Mouse (Mus musculus): Measurements from ENCODE around the gene Mgat4a. TPM values are rescaled to one million over a fixed set of nuclear protein-coding genes. Genes with fewer than 3 reads are reported as not detected.

Gene Mgat4a
- polyA plus RNA-seq (2012), result 0.01 and 0.09 TPM in 2 replicates

DNA sequence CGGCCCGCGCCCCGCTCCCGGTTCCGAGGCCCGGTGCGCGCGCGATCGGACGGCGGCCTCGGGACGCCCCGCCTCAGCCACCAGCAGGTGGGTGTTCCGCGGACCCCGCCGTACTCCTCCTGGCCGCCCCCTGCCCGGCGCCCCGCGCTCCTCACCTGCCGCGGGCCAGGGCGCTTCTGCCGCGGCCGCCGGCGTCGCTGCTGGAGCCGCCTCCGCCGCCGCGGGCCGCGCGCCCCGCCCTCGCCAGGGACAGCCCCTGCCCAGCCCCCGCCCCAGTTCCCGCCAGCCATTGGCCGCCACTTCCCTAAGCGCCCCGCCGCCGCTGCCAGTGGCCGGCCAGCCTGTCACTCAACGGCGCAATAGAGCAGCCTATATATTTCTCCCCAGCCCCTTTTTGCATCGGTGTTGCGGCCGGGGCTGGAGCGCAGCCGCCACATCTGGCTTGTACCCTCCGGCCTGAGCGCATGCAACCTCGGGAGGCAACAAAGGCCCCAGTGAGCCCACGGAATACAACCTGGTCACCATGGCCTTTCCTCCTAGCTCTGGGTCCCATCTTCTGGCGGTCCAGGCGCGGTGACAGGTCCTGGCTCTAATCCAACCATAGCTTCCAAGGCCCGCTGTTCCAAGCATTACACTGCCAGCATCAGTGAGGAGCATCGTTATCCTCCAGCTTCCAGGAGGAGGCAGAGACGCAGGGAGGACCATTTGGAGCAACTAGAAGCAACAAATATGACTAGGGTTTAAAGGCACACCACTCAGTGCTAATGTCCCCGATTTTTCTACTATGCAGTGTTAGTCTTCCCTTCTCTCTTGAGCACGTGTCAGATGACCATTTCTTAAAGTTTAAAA lies at the start of gene Mgat4a:
Gene Mgat4a (minus strand): TSS at position 207 of the 849 bp plus-strand sequence.
- Histone ChIP-seq H3K36me3 (ENCODE audit: control insufficient read depth) (no peaks in the 10 kb centered on the region), H3K4me3 (replicated peaks) (peak within 1 kb of the TSS; percentile 69), H3K27me3 (ENCODE audit: control insufficient read depth) (peaks cover 54% of the 10 kb centered on the region), H3K9me3 (ENCODE audit: control insufficient read depth, low read length) (no peaks in the 10 kb centered on the region; the same call in 1 of the 2 replicates), H3K4me1 (ENCODE audit: control insufficient read depth) (peaks cover 14% of the 10 kb centered on the region)
- TF ChIP-seq GATA1 (IDR thresholded peaks at IDR 0.05; ENCODE audit: low read length) (no peak), TAL1 (IDR thresholded peaks at IDR 0.05; ENCODE audit: low read length) (no peak)

DNA sequence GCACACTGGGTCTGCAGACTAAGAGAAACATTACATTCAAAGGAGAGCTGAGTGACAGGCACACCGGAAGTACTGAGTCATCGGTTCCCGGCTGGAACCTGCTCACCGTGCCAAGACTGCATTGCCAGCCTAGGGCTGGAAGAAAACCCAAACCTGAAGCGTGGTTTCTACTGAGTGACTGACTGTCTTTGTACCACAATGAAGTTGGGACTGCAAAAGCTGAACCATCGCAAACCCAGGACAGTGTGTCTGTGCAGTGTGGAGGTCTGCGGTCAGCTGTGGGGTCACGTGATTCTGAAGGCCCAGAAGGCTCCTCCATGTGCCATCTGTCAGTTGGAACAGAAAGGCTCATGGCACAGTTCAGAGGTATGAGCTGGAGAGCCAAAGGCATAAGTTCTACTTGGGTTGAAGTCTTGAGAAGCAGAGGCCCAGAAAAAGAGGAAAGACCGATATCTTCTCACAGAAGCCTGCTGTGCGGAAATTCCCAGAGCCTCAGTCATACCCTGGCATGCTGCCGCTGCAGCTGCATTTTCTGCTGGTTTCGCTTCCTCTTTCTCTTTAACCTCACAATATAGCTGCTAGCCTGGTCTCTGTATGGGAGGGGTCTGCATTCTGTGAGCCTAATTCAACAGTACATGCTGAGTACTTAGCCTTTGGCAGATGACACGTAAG lies 45.1 kb upstream of the Mgat4a start:
- TF ChIP-seq GATA1 (IDR thresholded peaks at IDR 0.05; ENCODE audit: low read length) (no peak), TAL1 (IDR thresholded peaks at IDR 0.05; ENCODE audit: low read length) (no peak)
- Histone ChIP-seq H3K4me3 (replicated peaks) (no peak overlapping the region), H3K9me3 (ENCODE audit: control insufficient read depth, low read length) (no peaks in the 10 kb centered on the region)

DNA sequence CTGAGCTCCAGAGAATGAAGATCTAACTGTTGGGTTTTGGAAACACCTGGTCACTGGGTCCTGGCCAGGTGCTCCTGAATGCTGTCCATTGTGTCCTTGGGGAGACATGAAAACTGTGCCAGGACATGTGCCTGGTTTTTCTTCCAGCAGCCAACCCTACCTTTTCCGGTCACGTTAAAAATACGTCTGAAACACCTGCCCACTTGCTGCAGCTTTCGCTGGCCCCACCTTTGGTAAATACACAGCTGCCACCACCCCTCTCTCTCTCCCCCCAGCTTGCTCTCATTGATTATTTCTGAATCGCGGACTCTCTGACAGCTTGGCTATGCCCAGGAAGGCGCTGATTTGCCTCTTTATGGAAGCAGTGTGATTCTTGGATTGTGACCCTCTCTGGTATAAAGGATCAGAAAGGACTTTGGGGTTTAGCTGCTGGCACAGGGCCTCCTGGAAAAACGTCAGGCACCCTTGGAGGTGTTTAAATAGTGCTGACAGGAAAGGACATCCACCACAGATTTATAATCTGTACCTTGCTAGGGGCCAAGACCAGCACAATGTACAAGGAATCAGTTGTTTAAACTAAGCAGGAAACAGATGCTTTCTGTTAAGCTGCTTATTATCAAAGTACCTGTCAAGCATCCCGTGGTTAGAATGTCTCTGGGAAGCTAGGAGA lies 43.1 kb upstream of the Mgat4a start:
- TF ChIP-seq TAL1 (IDR thresholded peaks at IDR 0.05; ENCODE audit: low read length) (no peak), GATA1 (IDR thresholded peaks at IDR 0.05; ENCODE audit: low read length) (no peak)
- Histone ChIP-seq H3K27me3 (ENCODE audit: control insufficient read depth) (no peaks in the 10 kb centered on the region), H3K4me3 (replicated peaks) (no peak overlapping the region)

More for the DNA sequence above, 45.1 kb upstream of the Mgat4a start:
- Histone ChIP-seq H3K36me3 (ENCODE audit: control insufficient read depth) (no peaks in the 10 kb centered on the region), H3K4me1 (ENCODE audit: control insufficient read depth) (peaks cover 3% of the 10 kb centered on the region), H3K27me3 (ENCODE audit: control insufficient read depth) (no peaks in the 10 kb centered on the region)

DNA sequence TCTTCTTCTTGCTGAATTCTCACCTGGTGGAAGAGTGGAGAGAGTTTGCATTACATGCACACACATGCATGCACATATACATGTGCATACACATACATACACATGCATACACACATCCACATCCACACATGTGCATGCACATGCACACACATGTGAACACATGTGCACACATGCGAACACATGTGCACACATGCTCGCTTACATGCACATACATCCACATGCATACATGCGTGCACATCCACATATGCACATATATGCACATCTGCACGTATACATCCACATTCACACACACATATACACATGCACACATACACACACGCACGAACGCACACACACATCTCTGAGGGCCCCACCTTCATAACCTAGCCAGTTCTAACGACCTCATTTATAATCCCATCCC lies 42.4 kb upstream of the Mgat4a start:
- Histone ChIP-seq H3K4me3 (replicated peaks) (no peak overlapping the region), H3K36me3 (ENCODE audit: control insufficient read depth) (no peaks in the 10 kb centered on the region), H3K9me3 (ENCODE audit: control insufficient read depth, low read length) (no peaks in the 10 kb centered on the region), H3K4me1 (ENCODE audit: control insufficient read depth) (peaks cover 3% of the 10 kb centered on the region), H3K27me3 (ENCODE audit: control insufficient read depth) (no peaks in the 10 kb centered on the region)
- TF ChIP-seq TAL1 (IDR thresholded peaks at IDR 0.05; ENCODE audit: low read length) (no peak), GATA1 (IDR thresholded peaks at IDR 0.05; ENCODE audit: low read length) (no peak)

More for the DNA sequence above, 43.1 kb upstream of the Mgat4a start:
- Histone ChIP-seq H3K4me1 (ENCODE audit: control insufficient read depth) (peaks cover 3% of the 10 kb centered on the region), H3K9me3 (ENCODE audit: control insufficient read depth, low read length) (no peaks in the 10 kb centered on the region), H3K36me3 (ENCODE audit: control insufficient read depth) (no peaks in the 10 kb centered on the region)

DNA sequence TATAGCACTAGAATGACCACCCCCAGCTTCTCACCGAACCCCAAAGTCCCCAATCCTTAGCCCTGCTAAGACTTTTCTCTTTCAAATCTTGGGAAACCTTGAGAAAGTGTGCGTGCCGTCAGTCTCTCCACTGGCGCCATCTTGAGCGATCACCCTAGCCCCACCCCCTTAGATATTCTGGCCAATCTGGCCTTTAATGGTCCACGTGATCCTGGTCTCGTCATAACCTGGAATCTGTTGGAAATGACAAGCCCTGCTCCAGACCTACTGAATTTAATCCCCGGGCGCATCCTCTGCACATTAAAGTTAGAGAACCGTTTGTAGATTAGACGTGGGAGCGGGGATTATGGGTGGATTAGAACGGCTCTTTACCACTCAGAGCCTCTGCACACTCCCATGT lies 38.9 kb upstream of the Mgat4a start:
- no peaks in the 10 kb centered on the region for H3K27me3 ChIP-seq (ENCODE audit: control insufficient read depth)
- H3K36me3 ChIP-seq (ENCODE audit: control insufficient read depth), result no peaks in the 10 kb centered on the region
- no peaks in the 10 kb centered on the region for H3K9me3 ChIP-seq (ENCODE audit: control insufficient read depth, low read length)
- TF ChIP-seq GATA1 (IDR thresholded peaks at IDR 0.05; ENCODE audit: low read length) (no peak), TAL1 (IDR thresholded peaks at IDR 0.05; ENCODE audit: low read length) (no peak)
- H3K4me1 ChIP-seq (ENCODE audit: control insufficient read depth), result no peaks in the 10 kb centered on the region
- no peak overlapping the region for H3K4me3 ChIP-seq (replicated peaks)

DNA sequence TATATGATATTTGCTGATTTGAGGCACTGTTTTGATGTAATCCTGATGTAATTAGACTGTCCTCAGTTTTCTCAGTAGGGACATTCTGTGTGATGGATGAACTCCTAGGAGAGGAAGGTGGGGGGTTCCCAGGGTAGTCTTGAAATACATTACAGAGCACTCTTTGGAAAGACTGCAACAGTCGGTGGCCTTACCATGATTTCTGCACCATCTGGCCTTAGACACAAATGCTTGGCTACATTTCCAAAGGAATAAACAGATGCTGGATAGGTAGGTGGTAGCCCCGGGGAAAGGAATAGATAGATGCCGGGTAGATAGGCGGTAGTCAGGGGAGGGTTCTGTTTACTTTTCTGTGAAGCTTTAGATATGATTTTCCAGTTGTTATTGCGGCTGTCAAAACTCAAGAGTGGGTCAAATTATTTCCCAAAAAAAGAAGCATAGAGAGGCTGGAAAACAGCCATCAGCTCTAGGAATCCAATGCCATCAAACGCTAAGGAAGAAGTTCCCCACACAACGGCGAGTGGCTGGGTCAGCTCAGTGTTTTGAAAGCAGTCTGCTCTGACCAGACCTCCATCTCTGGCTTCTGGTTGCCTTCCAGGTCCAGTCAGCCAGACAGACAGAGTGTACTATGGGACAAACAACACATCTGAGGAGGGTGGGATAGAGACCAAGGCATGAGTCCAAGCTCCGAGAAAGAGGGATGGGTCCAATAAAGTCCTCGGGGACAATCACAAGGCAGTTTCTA lies 31.9 kb upstream of the Mgat4a start:
- Histone ChIP-seq H3K4me3 (replicated peaks) (no peak overlapping the region), H3K4me1 (ENCODE audit: control insufficient read depth) (no peaks in the 10 kb centered on the region)
- TF ChIP-seq GATA1 (IDR thresholded peaks at IDR 0.05; ENCODE audit: low read length), result no peak

DNA sequence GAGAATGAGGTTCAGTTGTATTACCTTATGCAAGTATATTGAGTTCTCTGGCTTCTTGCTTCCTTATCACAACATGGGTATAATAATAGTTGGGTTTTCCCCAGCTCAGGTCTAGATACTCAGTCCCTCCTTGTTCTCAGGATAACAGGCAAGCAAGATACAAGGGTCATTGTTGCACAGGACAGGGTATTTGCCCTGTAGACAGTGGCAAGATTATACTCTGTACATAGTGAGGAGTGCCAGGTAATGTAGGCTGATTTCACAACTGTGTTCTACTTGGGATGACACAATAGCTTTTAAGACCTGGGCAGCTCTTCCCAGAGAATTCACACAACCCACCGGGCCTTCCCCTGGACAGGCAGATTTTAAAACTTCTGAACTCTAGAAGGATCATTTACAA lies 27.6 kb upstream of the Mgat4a start:
- Histone ChIP-seq H3K4me3 (replicated peaks) (no peak overlapping the region), H3K27me3 (ENCODE audit: control insufficient read depth) (no peaks in the 10 kb centered on the region), H3K9me3 (ENCODE audit: control insufficient read depth, low read length) (no peaks in the 10 kb centered on the region), H3K36me3 (ENCODE audit: control insufficient read depth) (no peaks in the 10 kb centered on the region), H3K4me1 (ENCODE audit: control insufficient read depth) (no peaks in the 10 kb centered on the region)
- TF ChIP-seq GATA1 (IDR thresholded peaks at IDR 0.05; ENCODE audit: low read length) (no peak), TAL1 (IDR thresholded peaks at IDR 0.05; ENCODE audit: low read length) (no peak)

More for the DNA sequence above, 31.9 kb upstream of the Mgat4a start:
- H3K9me3 ChIP-seq (ENCODE audit: control insufficient read depth, low read length), result no peaks in the 10 kb centered on the region
- no peaks in the 10 kb centered on the region for H3K27me3 ChIP-seq (ENCODE audit: control insufficient read depth)
- H3K36me3 ChIP-seq (ENCODE audit: control insufficient read depth), result no peaks in the 10 kb centered on the region

DNA sequence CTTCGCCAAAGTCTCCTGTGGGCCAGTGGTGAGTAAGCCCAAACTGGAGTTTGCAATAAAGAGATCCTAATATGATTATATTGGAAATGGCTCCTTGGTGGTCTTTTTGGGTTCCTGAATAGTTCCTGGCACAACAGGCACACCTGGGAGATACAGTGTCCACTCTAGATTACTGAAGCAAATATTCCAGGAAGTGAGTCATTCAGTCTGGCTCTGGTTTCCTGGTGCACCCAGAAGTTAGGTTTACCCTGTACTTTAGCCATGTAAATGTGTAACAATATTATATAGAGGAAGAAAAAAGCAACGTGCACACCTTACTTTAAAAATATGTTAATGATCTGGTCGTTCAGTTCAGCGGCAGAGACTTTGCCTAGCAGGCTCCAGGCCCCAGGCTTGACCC lies 25.9 kb upstream of the Mgat4a start:
- Histone ChIP-seq H3K4me3 (replicated peaks) (no peak overlapping the region), H3K4me1 (ENCODE audit: control insufficient read depth) (no peaks in the 10 kb centered on the region), H3K9me3 (ENCODE audit: control insufficient read depth, low read length) (no peaks in the 10 kb centered on the region), H3K27me3 (ENCODE audit: control insufficient read depth) (no peaks in the 10 kb centered on the region), H3K36me3 (ENCODE audit: control insufficient read depth) (no peaks in the 10 kb centered on the region)
- TF ChIP-seq TAL1 (IDR thresholded peaks at IDR 0.05; ENCODE audit: low read length), result no peak
- no peak for TF ChIP-seq GATA1 (IDR thresholded peaks at IDR 0.05; ENCODE audit: low read length)

All from erythroblast, embryonic 14.5 days (primary cell).